Mouse (Mus musculus) left cerebral cortex, postnatal 14 days (tissue): Measurements from ENCODE around the gene Ssx2ip. TPM values are rescaled to one million over a fixed set of nuclear protein-coding genes. Genes with fewer than 3 reads are reported as not detected.

Source experiments
- DNase-seq, 2 experiments: peaks; one replicate each; pipeline ENCODE4 v3.0.0; 2021 to 2022; ENCODE audit warnings: low spot score in 2 of 2, mixed read lengths in 1 of 2
- intact Hi-C: fragments of 180-260 bp; cut with DNase I; formaldehyde crosslinking; loops from one replicate; pipeline ENCODE4 v1.15.1; 2025
- long read RNA-seq, 2 experiments: library from polyadenylated mRNA; stranded (forward); transcript quantifications; one replicate each; pipeline ENCODE4 v2.0.0; 2021
- total RNA-seq, 2 experiments: library from RNA; stranded (reverse); gene quantifications; 2 replicates each; pipeline ENCODE4 v1.2.3; 2021

Gene Ssx2ip
- total RNA-seq: 100 to 1,000 TPM; 121 to 126 TPM
- long read RNA-seq, experiment 1, transcript Ssx2ip-203 (14 exons, 3,232 nt): major isoform, 27 of 300 reads
- long read RNA-seq, experiment 1, transcript Ssx2ip-201 (14 exons, 3,410 nt): minor isoform, 19 of 300 reads
- long read RNA-seq, experiment 1, transcript Ssx2ip-204 (14 exons, 3,446 nt): minor isoform, 26 of 300 reads
- long read RNA-seq, experiment 1, partial matches to known transcripts: 17 of 300 reads
- long read RNA-seq, experiment 1, other reads (novel, unspliced or antisense): 211 of 300 reads
- long read RNA-seq, experiment 2, transcript Ssx2ip-204 (14 exons, 3,446 nt): minor isoform, 25 of 255 reads
- long read RNA-seq, experiment 2, transcript Ssx2ip-201 (14 exons, 3,410 nt): minor isoform, 10 of 255 reads
- long read RNA-seq, experiment 2, transcript Ssx2ip-203 (14 exons, 3,232 nt): major isoform, 27 of 255 reads
- long read RNA-seq, experiment 2, partial matches to known transcripts: 33 of 255 reads
- long read RNA-seq, experiment 2, other reads (novel, unspliced or antisense): 160 of 255 reads

- intact Hi-C loops: loop anchor here (5.0 kb wide), 1 partner anchor 57 kb away; no protein-coding TSS in a partner anchor
- DNase-seq: peak; percentile 95 to 98
These were observed at the start of gene Ssx2ip for GRCm38 (mm10) chr3:146404311-146405201. Ssx2ip (plus strand) TSS chr3:146404642.

DNA sequence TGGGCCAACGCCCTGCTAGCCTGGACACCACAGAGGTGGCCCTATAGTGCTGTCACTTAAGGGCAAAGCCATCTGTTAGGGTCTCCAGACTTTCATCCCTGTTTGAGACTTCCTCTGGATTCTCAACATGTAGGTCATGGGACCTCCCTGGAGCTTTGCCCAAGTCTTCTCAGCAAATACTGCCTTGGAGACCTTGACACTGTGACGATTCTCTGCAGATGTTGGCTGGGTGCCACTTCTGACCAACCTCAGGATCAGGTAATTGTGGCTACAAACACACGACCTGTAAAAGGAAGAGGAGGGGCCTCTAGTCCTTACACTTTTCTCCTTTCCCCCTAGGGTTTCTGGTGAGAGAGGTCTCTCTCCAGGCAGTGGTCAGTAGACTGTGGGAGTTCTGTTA is 49.3 kb upstream of the Ssx2ip start:
- intact Hi-C loops: no loop called here
- DNase-seq: no peak

DNA sequence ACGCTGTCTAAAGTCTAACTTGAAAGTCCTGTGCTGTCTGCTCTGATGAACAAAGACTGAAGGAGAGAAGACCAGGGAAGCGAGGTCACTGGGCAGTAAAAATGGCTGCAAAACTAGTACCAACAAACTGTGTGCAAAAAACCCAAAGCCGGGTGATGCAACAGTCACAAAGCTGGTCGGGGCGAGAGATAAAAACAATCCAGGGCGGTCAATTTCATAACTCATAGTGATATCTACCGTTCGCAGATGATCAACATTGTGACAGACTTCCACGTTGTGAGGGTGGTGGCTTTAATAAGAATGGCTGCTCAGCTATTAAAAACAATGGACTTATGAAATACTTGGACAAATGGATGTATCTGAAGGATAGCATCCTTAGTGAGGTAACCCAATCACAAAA is 39.0 kb upstream of the Ssx2ip start:
- intact Hi-C loops: no loop called here
- no peak for DNase-seq

GRCm38 (mm10) chr3:146367058-146367457 is 37.4 kb upstream of the Ssx2ip start:
- intact Hi-C loops: no loop called here
- no peak for DNase-seq

GRCm38 (mm10) chr3:146370553-146371095 is 33.8 kb upstream of the Ssx2ip start:
- intact Hi-C loops: no loop called here
- no peak for DNase-seq

GRCm38 (mm10) chr3:146371201-146371600 is 33.2 kb upstream of the Ssx2ip start:
- DNase-seq: no peak
- intact Hi-C loops: no loop called here

GRCm38 (mm10) chr3:146374596-146375175 is 29.8 kb upstream of the Ssx2ip start:
- no peak for DNase-seq
- intact Hi-C loops: no loop called here

- no peak for DNase-seq
- intact Hi-C loops: no loop called here
These were observed 29.2 kb upstream of the Ssx2ip start for GRCm38 (mm10) chr3:146375224-146375657.

GRCm38 (mm10) chr3:146376337-146377130 is 27.9 kb upstream of the Ssx2ip start:
- intact Hi-C loops: no loop called here

DNA sequence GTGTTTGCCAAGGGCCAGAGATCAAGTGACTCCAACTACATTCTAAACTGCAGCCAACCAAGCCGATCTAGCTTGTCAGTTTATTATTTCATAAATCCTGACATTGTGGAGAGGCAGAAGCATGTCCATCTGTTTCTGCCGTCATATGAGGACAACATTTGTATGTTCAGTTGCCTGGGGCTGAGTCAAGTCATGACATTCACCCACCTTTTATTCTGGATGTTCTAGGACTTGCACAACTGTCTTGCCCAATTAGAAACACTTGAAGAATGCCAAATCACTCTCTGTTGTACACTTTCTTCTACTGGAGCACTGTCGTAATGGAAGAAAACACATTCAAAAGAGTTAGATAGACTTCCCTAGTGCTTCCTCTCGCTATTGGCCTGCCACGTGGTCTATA is 27.2 kb upstream of the Ssx2ip start:
- no peak for DNase-seq
- intact Hi-C loops: no loop called here

More at GRCm38 (mm10) chr3:146376337-146377130, 27.9 kb upstream of the Ssx2ip start:
- no peak for DNase-seq

GRCm38 (mm10) chr3:146378753-146379152 is 25.7 kb upstream of the Ssx2ip start:
- DNase-seq: no peak
- intact Hi-C loops: no loop called here

- no peak for DNase-seq
- intact Hi-C loops: no loop called here
These were observed 24.5 kb upstream of the Ssx2ip start for GRCm38 (mm10) chr3:146379740-146380466.

DNA sequence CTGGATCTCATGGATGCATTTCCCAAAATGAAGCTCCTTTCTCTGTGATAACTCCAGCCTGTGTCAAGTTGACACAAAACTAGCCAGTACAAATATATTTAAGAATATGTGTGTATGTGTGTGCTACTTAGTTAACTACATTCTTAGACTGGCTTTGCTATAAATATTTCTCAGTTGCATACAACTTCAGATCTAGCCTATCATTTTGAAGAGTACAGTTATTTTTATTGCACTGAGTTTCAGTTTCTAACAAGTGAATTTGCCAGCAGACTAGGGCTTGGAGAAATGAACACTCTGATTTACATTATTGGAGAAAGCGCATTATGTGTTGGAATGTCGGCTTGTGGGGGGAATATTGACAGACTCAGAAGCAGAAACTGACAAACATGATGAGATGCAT is 23.6 kb upstream of the Ssx2ip start:
- no peak for DNase-seq
- intact Hi-C loops: no loop called here

DNA sequence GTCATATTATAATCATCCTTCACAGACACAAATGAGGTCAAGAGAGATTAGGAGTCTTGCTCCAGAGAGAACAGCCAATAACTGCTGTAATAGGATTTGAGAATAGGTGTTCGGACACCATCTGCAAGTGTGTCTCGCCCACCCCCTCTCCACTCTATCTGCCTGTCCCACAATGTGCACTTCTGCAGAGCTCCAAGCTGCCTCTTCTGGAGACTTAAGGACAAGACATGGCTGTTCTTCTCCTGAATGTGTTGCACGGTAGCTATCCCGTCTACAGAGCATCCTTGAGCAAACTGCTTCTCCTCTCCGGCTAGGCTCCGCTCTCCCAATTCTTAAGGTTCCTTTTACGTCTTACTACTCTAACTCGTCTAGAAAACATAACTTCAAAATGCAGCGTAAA is 23.0 kb upstream of the Ssx2ip start:
- intact Hi-C loops: no loop called here
- DNase-seq: peak in 1 of 2 experiments; percentile 61

- intact Hi-C loops: no loop called here
These were observed 17.6 kb upstream of the Ssx2ip start for GRCm38 (mm10) chr3:146386800-146387199.

GRCm38 (mm10) chr3:146392656-146393321 is 11.7 kb upstream of the Ssx2ip start:
- DNase-seq: no peak
- intact Hi-C loops: no loop called here

More at GRCm38 (mm10) chr3:146386800-146387199, 17.6 kb upstream of the Ssx2ip start:
- DNase-seq: no peak

DNA sequence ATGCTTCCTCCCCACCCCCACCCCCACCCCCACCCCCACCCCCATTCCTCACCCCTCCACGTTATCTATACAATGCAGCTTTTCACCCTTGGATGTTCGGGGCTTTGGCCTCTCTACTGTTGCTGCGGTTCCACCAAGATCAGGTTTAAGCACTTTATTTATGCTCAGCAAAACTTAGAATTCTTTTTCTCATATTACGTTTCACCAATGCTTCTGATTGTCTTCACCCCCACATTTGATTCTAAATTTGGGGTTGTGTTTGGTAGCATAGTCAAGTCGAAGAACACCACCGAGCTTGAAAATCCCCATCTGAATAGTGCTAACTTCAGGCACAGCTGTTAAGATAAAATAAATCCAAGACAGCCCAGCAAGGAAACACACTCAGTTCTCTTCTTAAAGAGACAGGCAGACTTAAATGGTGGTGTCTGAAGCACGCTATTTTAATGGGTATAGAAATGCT is 10.8 kb upstream of the Ssx2ip start:
- intact Hi-C loops: no loop called here
- peak in 1 of 2 experiments; percentile 77 for DNase-seq
